Mouse (Mus musculus) midbrain, embryonic 10.5 days (tissue): Measurements from ENCODE around the gene Slc41a1. TPM values are rescaled to one million over a fixed set of nuclear protein-coding genes. Genes with fewer than 3 reads are reported as not detected.

Source experiments
- DNase-seq: peaks from one replicate; pipeline ENCODE4 v3.0.0-alpha.2; 2017; ENCODE audit warnings: low spot score
- H3K27ac ChIP-seq: fragments of 300-500 bp; sonication (generic); replicated peaks from 2 replicates; pipeline ENCODE4 v1.5.1; 2016; ENCODE audit warnings: mild to moderate bottlenecking
- H3K27me3 ChIP-seq: fragments of 300-500 bp; sonication (generic); 2 replicates; pipeline ENCODE4 v1.6.1; 2016; ENCODE audit warnings: low read depth, mild to moderate bottlenecking; ENCODE audit not compliant: poor library complexity, severe bottlenecking
- H3K36me3 ChIP-seq: fragments of 300-500 bp; sonication (generic); 2 replicates; pipeline ENCODE4 v1.6.1; 2016; ENCODE audit warnings: mild to moderate bottlenecking, moderate library complexity
- H3K4me1 ChIP-seq: fragments of 300-500 bp; sonication (generic); 2 replicates; pipeline ENCODE4 v1.6.1; 2016
- H3K4me3 ChIP-seq: fragments of 300-500 bp; sonication (generic); 2 replicates; pipeline ENCODE4 v1.5.1; 2016; ENCODE audit warnings: mild to moderate bottlenecking, moderate library complexity
- H3K9me3 ChIP-seq: fragments of 300-500 bp; sonication (generic); replicated peaks from 2 replicates; pipeline ENCODE4 v1.6.1; 2016; ENCODE audit warnings: mild to moderate bottlenecking
- WGBS: fragments of 180-500 bp; shearing (Covaris S2); methylation state at CpG from one replicate; pipeline ENCODE4 v1.1.7; 2016; 5-methylcytosine and 5-hydroxymethylcytosine counted together
- polyA plus RNA-seq: library from polyadenylated mRNA; unstranded; fragments of >200 nt; fragmentation: Nextera tagmentation; extraction: Ambion mirVana; gene quantifications from 2 replicates; pipeline ENCODE4 v1.2.1, GENCODE M21; 2016

The Slc41a1 gene
- polyA plus RNA-seq, 1 experiment from 2014 or later = 11.4 TPM

GRCm38 (mm10) chr1:131829279-131829678, 2.0 kb downstream of the Slc41a1 start:
- Histone ChIP-seq H3K27me3 (peaks cover 8% of the 10 kb centered on the region), H3K9me3 (no peaks in the 10 kb centered on the region), H3K4me3 (peak overlapping the region; percentile 89), H3K4me1 (peaks cover 58% of the 10 kb centered on the region), H3K27ac (no peak overlapping the region), H3K36me3 (peaks cover 44% of the 10 kb centered on the region)
- DNase-seq = no peak
- WGBS = 63% methylated on average over 5 of the region's 5 CpGs

DNA sequence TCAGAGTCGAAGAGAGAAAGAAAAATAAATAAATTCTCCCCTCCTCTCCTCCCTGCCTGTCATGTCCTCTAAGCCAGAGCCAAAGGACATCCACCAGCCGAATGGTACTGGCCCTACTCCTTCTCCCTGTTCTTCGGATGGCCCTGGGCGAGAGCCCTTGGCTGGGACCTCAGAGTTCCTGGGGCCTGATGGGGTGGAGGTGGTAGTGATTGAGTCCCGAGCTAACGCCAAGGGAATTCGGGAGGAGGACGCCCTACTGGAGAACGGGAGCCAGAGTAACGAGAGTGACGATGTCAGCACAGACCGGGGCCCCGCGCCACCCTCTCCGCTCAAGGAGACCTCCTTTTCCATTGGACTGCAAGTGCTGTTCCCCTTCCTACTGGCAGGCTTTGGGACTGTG, 3.3 kb downstream of the Slc41a1 start:
- Histone ChIP-seq H3K27ac (no peak overlapping the region), H3K9me3 (no peaks in the 10 kb centered on the region), H3K4me3 (no peak overlapping the region), H3K27me3 (peaks cover 8% of the 10 kb centered on the region), H3K4me1 (peaks cover 58% of the 10 kb centered on the region), H3K36me3 (peaks cover 55% of the 10 kb centered on the region)
- WGBS = 87% methylated on average over 15 of the region's 15 CpGs
- no peak for DNase-seq

DNA sequence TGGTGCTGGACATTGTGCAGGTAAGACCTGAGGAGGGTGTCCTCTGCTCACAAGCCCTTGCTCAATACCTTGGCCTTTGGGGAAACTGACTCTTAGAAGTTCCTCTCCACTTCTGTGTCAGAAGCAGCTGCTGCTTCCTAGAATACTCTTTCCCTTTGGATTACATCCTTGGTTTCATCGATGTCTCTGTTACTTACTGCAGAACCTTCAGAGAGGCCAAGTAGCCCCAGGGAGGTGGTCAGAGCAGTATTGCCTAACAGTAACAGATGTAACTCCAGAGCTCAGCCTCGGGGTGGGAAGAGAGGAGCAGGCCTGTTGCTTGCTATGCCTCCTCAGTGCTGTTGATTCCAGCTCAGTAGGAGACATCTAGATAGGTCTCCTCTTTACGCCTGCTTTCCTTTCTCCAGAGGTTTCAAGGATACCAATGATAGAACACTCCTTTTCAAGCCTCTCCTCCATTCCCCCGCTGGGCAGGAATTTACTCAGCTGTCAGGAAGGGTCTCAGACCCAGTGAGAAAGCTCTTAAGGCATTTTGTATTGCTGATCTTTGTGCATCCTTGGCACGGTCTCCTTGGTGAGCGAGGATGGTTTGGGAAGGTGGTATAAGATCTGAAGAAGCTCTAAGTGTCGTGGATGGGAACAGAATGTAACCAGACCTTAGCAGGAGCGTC, 3.8 kb downstream of the Slc41a1 start:
- Histone ChIP-seq H3K4me1 (peaks cover 58% of the 10 kb centered on the region), H3K36me3 (peaks cover 60% of the 10 kb centered on the region)
- WGBS = 83% methylated on average over 8 of the region's 8 CpGs

GRCm38 (mm10) chr1:131837035-131837434, 9.7 kb downstream of the Slc41a1 start:
- Histone ChIP-seq H3K9me3 (no peaks in the 10 kb centered on the region), H3K4me1 (peaks cover 21% of the 10 kb centered on the region), H3K27ac (no peak overlapping the region), H3K36me3 (peaks cover 74% of the 10 kb centered on the region), H3K27me3 (no peaks in the 10 kb centered on the region), H3K4me3 (no peak overlapping the region)
- WGBS = 89% methylated on average over 3 of the region's 3 CpGs
- DNase-seq = no peak

More for the DNA sequence above, 3.8 kb downstream of the Slc41a1 start:
- no peak overlapping the region for H3K4me3 ChIP-seq
- DNase-seq = no peak
- H3K27ac ChIP-seq = no peak overlapping the region
- H3K27me3 ChIP-seq = peaks cover 8% of the 10 kb centered on the region
- H3K9me3 ChIP-seq = no peaks in the 10 kb centered on the region

GRCm38 (mm10) chr1:131838542-131838941, 11.2 kb downstream of the Slc41a1 start:
- Histone ChIP-seq H3K27me3 (no peaks in the 10 kb centered on the region), H3K27ac (no peak overlapping the region), H3K9me3 (no peaks in the 10 kb centered on the region), H3K4me3 (no peak overlapping the region), H3K36me3 (peaks cover 74% of the 10 kb centered on the region), H3K4me1 (peaks cover 6% of the 10 kb centered on the region; the same call in 1 of the 2 replicates)
- no peak for DNase-seq
- WGBS = 69% methylated on average over 5 of the region's 5 CpGs

GRCm38 (mm10) chr1:131839279-131839678, 12.0 kb downstream of the Slc41a1 start:
- 55% methylated on average over 2 of the region's 2 CpGs for WGBS
- Histone ChIP-seq H3K4me3 (no peak overlapping the region), H3K27me3 (no peaks in the 10 kb centered on the region), H3K4me1 (peaks cover 6% of the 10 kb centered on the region; the same call in 1 of the 2 replicates), H3K27ac (no peak overlapping the region), H3K9me3 (no peaks in the 10 kb centered on the region), H3K36me3 (peaks cover 74% of the 10 kb centered on the region)
- no peak for DNase-seq

DNA sequence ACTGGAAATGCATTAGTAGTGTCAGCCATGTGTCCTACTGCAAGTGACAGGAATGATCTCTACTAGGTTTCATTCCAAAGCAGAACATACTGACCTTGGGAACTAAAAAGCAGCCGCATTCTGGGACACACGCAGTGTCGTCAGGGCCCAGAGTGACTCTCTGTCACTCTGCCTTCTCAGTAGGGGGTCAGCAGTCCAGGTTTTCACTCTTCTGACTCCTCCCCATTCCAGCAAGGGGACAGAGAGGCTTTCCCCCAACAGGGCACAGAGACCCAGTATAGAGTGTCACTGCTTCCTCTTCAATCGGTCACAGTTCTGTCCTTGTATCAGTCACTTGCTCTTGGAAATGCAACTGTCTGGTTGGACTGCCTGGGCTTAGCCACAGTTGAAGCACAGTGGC, 14.9 kb downstream of the Slc41a1 start:
- Histone ChIP-seq H3K9me3 (no peaks in the 10 kb centered on the region), H3K36me3 (peaks cover 88% of the 10 kb centered on the region), H3K4me3 (no peak overlapping the region), H3K27me3 (no peaks in the 10 kb centered on the region), H3K27ac (no peak overlapping the region), H3K4me1 (peaks cover 9% of the 10 kb centered on the region)
- no peak for DNase-seq
- WGBS = 88% methylated on average over 4 of the region's 4 CpGs

GRCm38 (mm10) chr1:131843758-131844157, 16.5 kb downstream of the Slc41a1 start:
- Histone ChIP-seq H3K4me1 (peaks cover 9% of the 10 kb centered on the region), H3K27me3 (no peaks in the 10 kb centered on the region), H3K9me3 (no peaks in the 10 kb centered on the region), H3K27ac (no peak overlapping the region), H3K36me3 (peaks cover 91% of the 10 kb centered on the region), H3K4me3 (no peak overlapping the region)
- DNase-seq = no peak
- WGBS = 93% methylated on average over 10 of the region's 10 CpGs

- 66% methylated on average over 8 of the region's 8 CpGs for WGBS
- Histone ChIP-seq H3K4me1 (peaks cover 3% of the 10 kb centered on the region; the same call in 1 of the 2 replicates), H3K27ac (no peak overlapping the region), H3K36me3 (peaks cover 79% of the 10 kb centered on the region), H3K27me3 (no peaks in the 10 kb centered on the region), H3K4me3 (no peak overlapping the region), H3K9me3 (no peaks in the 10 kb centered on the region)
- no peak for DNase-seq
Observed at GRCm38 (mm10) chr1:131844883-131845282, 17.6 kb downstream of the Slc41a1 start.

- Histone ChIP-seq H3K27ac (no peak overlapping the region), H3K27me3 (no peaks in the 10 kb centered on the region), H3K4me3 (no peak overlapping the region), H3K4me1 (peaks cover 3% of the 10 kb centered on the region; the same call in 1 of the 2 replicates), H3K36me3 (peaks cover 66% of the 10 kb centered on the region), H3K9me3 (no peaks in the 10 kb centered on the region)
- 76% methylated on average over 5 of the region's 5 CpGs for WGBS
- peak; percentile 34 for DNase-seq
Observed at GRCm38 (mm10) chr1:131846255-131846654, 19.0 kb downstream of the Slc41a1 start.

GRCm38 (mm10) chr1:131861811-131862210, 34.5 kb downstream of the Slc41a1 start:
- DNase-seq = no peak
- no peaks in the 10 kb centered on the region for H3K9me3 ChIP-seq
- WGBS = 89% methylated on average over 4 of the region's 4 CpGs
- no peaks in the 10 kb centered on the region for H3K4me1 ChIP-seq
- no peaks in the 10 kb centered on the region for H3K36me3 ChIP-seq
- no peaks in the 10 kb centered on the region for H3K27me3 ChIP-seq
- no peak overlapping the region for H3K4me3 ChIP-seq
- no peak overlapping the region for H3K27ac ChIP-seq

- no peaks in the 10 kb centered on the region for H3K9me3 ChIP-seq
- DNase-seq = no peak
- peaks cover 9% of the 10 kb centered on the region for H3K4me1 ChIP-seq
- no peak overlapping the region for H3K27ac ChIP-seq
- peaks cover 17% of the 10 kb centered on the region for H3K27me3 ChIP-seq
- no peak overlapping the region for H3K4me3 ChIP-seq
- 78% methylated on average over 5 of the region's 5 CpGs for WGBS
- no peaks in the 10 kb centered on the region for H3K36me3 ChIP-seq
Observed at GRCm38 (mm10) chr1:131865596-131865995, 38.3 kb downstream of the Slc41a1 start.

- H3K4me3 ChIP-seq = peak overlapping the region; percentile 74
- H3K27me3 ChIP-seq = peaks cover 17% of the 10 kb centered on the region
- no peaks in the 10 kb centered on the region for H3K9me3 ChIP-seq
- H3K27ac ChIP-seq = no peak overlapping the region
- WGBS = 79% methylated on average over 6 of the region's 6 CpGs
- H3K4me1 ChIP-seq = peaks cover 9% of the 10 kb centered on the region
- DNase-seq = no peak
- H3K36me3 ChIP-seq = no peaks in the 10 kb centered on the region
Observed at GRCm38 (mm10) chr1:131866304-131866999, 39.2 kb downstream of the Slc41a1 start.
